Mouse (Mus musculus): ENCODE results near the gene Mrps18b. TPM values are rescaled to one million over a fixed set of nuclear protein-coding genes. Genes with fewer than 3 reads are reported as not detected.
A peak's percentile ranks its signal among the peaks of the same experiment; 100 is the strongest.
"Not testable (repeated sequence)": the region's sequence is repeated elsewhere in the genome, so short reads cannot be mapped to it uniquely, and the experiment has no call there.

The Mrps18b gene
- 10 to 100 TPM; 40.5 to 46.8 TPM for total RNA-seq (2021)
- long read RNA-seq, experiment 1, transcript Mrps18b-201 (7 exons, 1,079 nt) = major isoform, 47 of 50 reads
- long read RNA-seq, experiment 1, partial matches to known transcripts = 1 of 50 reads
- long read RNA-seq, experiment 1, other reads (novel, unspliced or antisense) = 1 of 50 reads
- long read RNA-seq, experiment 2, transcript Mrps18b-201 (7 exons, 1,079 nt) = major isoform, 33 of 34 reads
- long read RNA-seq, experiment 2, partial matches to known transcripts = 0 of 34 reads
- long read RNA-seq, experiment 2, other reads (novel, unspliced or antisense) = 1 of 34 reads

GRCm38 (mm10) chr17:35916297-35917142 lies at the start of gene Mrps18b, which contains the start of gene Ppp1r10:
Gene Mrps18b, minus strand, starts transcription at chr17:35916389.
Gene Ppp1r10, plus strand, starts transcription at chr17:35916434.
- peak; percentile 98 for DNase-seq (ENCODE audit: low spot score in 2 of 2)

GRCm38 (mm10) chr17:35963279-35963678 lies 47.1 kb upstream of the Mrps18b start:
- DNase-seq (ENCODE audit: low spot score in 2 of 2) = no peak

- no peak for DNase-seq (ENCODE audit: low spot score in 2 of 2)
These were observed 42.5 kb upstream of the Mrps18b start for GRCm38 (mm10) chr17:35958533-35959223.

GRCm38 (mm10) chr17:35954665-35955064 lies 38.5 kb upstream of the Mrps18b start:
- no peak for DNase-seq (ENCODE audit: low spot score in 2 of 2)

GRCm38 (mm10) chr17:35952559-35952958 lies 36.4 kb upstream of the Mrps18b start:
- not testable (repeated sequence) for DNase-seq (ENCODE audit: low spot score in 2 of 2)

- DNase-seq (ENCODE audit: low spot score in 2 of 2) = not testable (repeated sequence)
These were observed 34.8 kb upstream of the Mrps18b start for GRCm38 (mm10) chr17:35950946-35951345.

GRCm38 (mm10) chr17:35939941-35940340 lies 23.8 kb upstream of the Mrps18b start:
- DNase-seq (ENCODE audit: low spot score in 2 of 2) = no peak

GRCm38 (mm10) chr17:35939108-35939507 lies 22.9 kb upstream of the Mrps18b start:
- no peak for DNase-seq (ENCODE audit: low spot score in 2 of 2)

GRCm38 (mm10) chr17:35937700-35938348 lies 21.6 kb upstream of the Mrps18b start:
- DNase-seq (ENCODE audit: low spot score in 2 of 2) = no peak

GRCm38 (mm10) chr17:35935763-35936162 lies 19.6 kb upstream of the Mrps18b start:
- not testable (repeated sequence) for DNase-seq (ENCODE audit: low spot score in 2 of 2)

- DNase-seq (ENCODE audit: low spot score in 2 of 2) = no peak
These were observed 16.4 kb upstream of the Mrps18b start for GRCm38 (mm10) chr17:35932608-35933007.

GRCm38 (mm10) chr17:35930627-35931026 lies 14.4 kb upstream of the Mrps18b start:
- DNase-seq (ENCODE audit: low spot score in 2 of 2) = no peak

- no peak for DNase-seq (ENCODE audit: low spot score in 2 of 2)
These were observed 13.3 kb upstream of the Mrps18b start for GRCm38 (mm10) chr17:35929534-35929933.

GRCm38 (mm10) chr17:35927471-35927870 lies 11.3 kb upstream of the Mrps18b start:
- no peak for DNase-seq (ENCODE audit: low spot score in 2 of 2)

GRCm38 (mm10) chr17:35923281-35923680 lies 7.1 kb upstream of the Mrps18b start:
- DNase-seq (ENCODE audit: low spot score in 2 of 2) = no peak

- no peak for DNase-seq (ENCODE audit: low spot score in 2 of 2)
These were observed 6.4 kb upstream of the Mrps18b start for GRCm38 (mm10) chr17:35922566-35922965.

GRCm38 (mm10) chr17:35921710-35922109 lies 5.5 kb upstream of the Mrps18b start:
- no peak for DNase-seq (ENCODE audit: low spot score in 2 of 2)

GRCm38 (mm10) chr17:35920862-35921562 lies 4.8 kb upstream of the Mrps18b start:
- no peak for DNase-seq (ENCODE audit: low spot score in 2 of 2)

- DNase-seq (ENCODE audit: low spot score in 2 of 2) = no peak
These were observed 4.2 kb upstream of the Mrps18b start for GRCm38 (mm10) chr17:35920384-35920783.

GRCm38 (mm10) chr17:35919864-35920301 lies 3.7 kb upstream of the Mrps18b start:
- no peak for DNase-seq (ENCODE audit: low spot score in 2 of 2)

All from gastrocnemius, postnatal 4 days (tissue).